Mouse (Mus musculus) ES-Bruce4 (cell line): ENCODE results near the gene Glra3. TPM values are rescaled to one million over a fixed set of nuclear protein-coding genes. Genes with fewer than 3 reads are reported as not detected.

Experiments used
- H3K27ac ChIP-seq: 2 replicates; pipeline ENCODE4 v1.5.1; 2012; ENCODE audit warnings: low read length, inconsistent platforms; ENCODE audit not compliant: insufficient read depth
- H3K27me3 ChIP-seq: 2 replicates; pipeline ENCODE4 v1.6.1; 2012; ENCODE audit warnings: mild to moderate bottlenecking, low read length, inconsistent platforms; ENCODE audit not compliant: control insufficient read depth, poor library complexity, insufficient read depth, severe bottlenecking
- H3K36me3 ChIP-seq: 2 replicates; pipeline ENCODE4 v1.6.1; 2012; ENCODE audit warnings: inconsistent platforms, mild to moderate bottlenecking, low read length, moderate library complexity; ENCODE audit not compliant: control insufficient read depth, poor library complexity, insufficient read depth, severe bottlenecking
- H3K4me1 ChIP-seq: one replicate; pipeline ENCODE4 v1.8.1; 2011; ENCODE audit warnings: low read length; ENCODE audit not compliant: control insufficient read depth, insufficient read depth
- H3K4me3 ChIP-seq: 2 replicates; pipeline ENCODE4 v1.5.1; 2011; ENCODE audit warnings: low read depth, mild to moderate bottlenecking, low read length
- H3K9ac ChIP-seq: 2 replicates; pipeline ENCODE4 v1.6.1; 2012; ENCODE audit warnings: low read depth, mild to moderate bottlenecking, inconsistent platforms; ENCODE audit not compliant: poor library complexity, severe bottlenecking
- H3K9me3 ChIP-seq: replicated peaks from 2 replicates; pipeline ENCODE4 v1.6.1; 2012; ENCODE audit warnings: mild to moderate bottlenecking, low read length, inconsistent platforms; ENCODE audit not compliant: control insufficient read depth, poor library complexity, insufficient read depth, severe bottlenecking
- CTCF ChIP-seq: IDR thresholded peaks from one replicate; pipeline ENCODE4 v1.8.1; 2011; ENCODE audit warnings: low read depth, low read length
- EP300 ChIP-seq: IDR thresholded peaks from 2 replicates; pipeline ENCODE4 v1.6.1; 2011; ENCODE audit warnings: low read depth, low read length; ENCODE audit not compliant: insufficient read depth
- POLR2A ChIP-seq: IDR thresholded peaks from one replicate; pipeline ENCODE4 v1.8.1; 2011; ENCODE audit warnings: low read length; ENCODE audit not compliant: insufficient read depth
- polyA plus RNA-seq: library from polyadenylated mRNA; stranded (reverse); fragments of >200 nt; gene quantifications from 2 replicates; pipeline ENCODE4 v1.2.4, GENCODE M21; 2011; ENCODE audit warnings: low read depth; ENCODE audit not compliant: missing spikeins, insufficient read depth, insufficient read length

Glra3 gene
- polyA plus RNA-seq, 1 experiment: not detected

GRCm38 (mm10) chr8:56150697-56151096 lies 210.4 kb downstream of the Glra3 start:
- no peaks in the 10 kb centered on the region for H3K27me3 ChIP-seq
- H3K9ac ChIP-seq: no peak overlapping the region
- TF ChIP-seq EP300 (no peak), CTCF (no peak), POLR2A (no peak)
- no peak overlapping the region for H3K27ac ChIP-seq
- H3K4me3 ChIP-seq: no peak overlapping the region
- no peaks in the 10 kb centered on the region for H3K4me1 ChIP-seq
- H3K36me3 ChIP-seq: no peaks in the 10 kb centered on the region
- no peaks in the 10 kb centered on the region for H3K9me3 ChIP-seq

- Histone ChIP-seq H3K4me1 (no peaks in the 10 kb centered on the region), H3K27ac (no peak overlapping the region), H3K36me3 (no peaks in the 10 kb centered on the region), H3K27me3 (no peaks in the 10 kb centered on the region), H3K9ac (no peak overlapping the region), H3K4me3 (no peak overlapping the region), H3K9me3 (no peaks in the 10 kb centered on the region)
- TF ChIP-seq EP300 (no peak), POLR2A (no peak), CTCF (no peak)
These were observed 211.3 kb downstream of the Glra3 start for GRCm38 (mm10) chr8:56151574-56151973.

GRCm38 (mm10) chr8:56158966-56159365 lies 218.7 kb downstream of the Glra3 start:
- Histone ChIP-seq H3K4me3 (no peak overlapping the region), H3K27ac (no peak overlapping the region), H3K4me1 (no peaks in the 10 kb centered on the region), H3K9me3 (no peaks in the 10 kb centered on the region), H3K9ac (no peak overlapping the region), H3K27me3 (no peaks in the 10 kb centered on the region; the same call in 1 of the 2 replicates), H3K36me3 (no peaks in the 10 kb centered on the region)
- TF ChIP-seq EP300: no peak
- TF ChIP-seq POLR2A: no peak
- no peak for TF ChIP-seq CTCF

Other genes with a start within 250 kb of the Glra3 start
- not detected in 2 replicates for gene Adam29, start 33.5 kb upstream of the Glra3 start, polyA plus RNA-seq